Mouse (Mus musculus): ENCODE data around the gene Fam151a. TPM values are rescaled to one million over a fixed set of nuclear protein-coding genes. Genes with fewer than 3 reads are reported as not detected.
A peak's percentile ranks its signal among the peaks of the same experiment; 100 is the strongest.
"Not testable (repeated sequence)": the region's sequence is repeated elsewhere in the genome, so short reads cannot be mapped to it uniquely, and the experiment has no call there.

Gene Fam151a
- polyA plus RNA-seq, 1 experiment from 2014 or later = not detected

DNA sequence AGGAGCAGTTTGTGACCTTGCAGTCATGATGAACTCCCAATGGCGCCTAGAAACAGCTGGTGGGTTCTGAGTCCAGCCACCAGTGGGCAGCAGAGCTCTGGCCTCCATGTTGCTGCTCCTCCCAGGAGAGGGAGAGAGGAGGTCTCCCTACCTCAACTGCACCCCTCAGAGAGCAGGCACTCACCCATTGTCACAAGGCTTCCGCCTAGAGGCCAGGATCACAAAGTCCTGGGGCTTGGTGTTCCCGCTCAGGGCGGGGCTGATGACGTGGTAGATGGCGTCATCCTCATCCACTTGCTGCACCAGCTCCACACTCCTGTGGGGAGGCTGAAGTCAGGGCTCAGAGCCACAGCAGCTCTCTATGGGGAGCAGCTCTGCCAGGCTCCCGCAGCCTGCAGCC is 16.0 kb downstream of the Fam151a start:
- peak; percentile 84 for ATAC-seq (ENCODE audit: low FRiP score, low TSS enrichment)
- Histone ChIP-seq H3K4me1 (ENCODE audit: control insufficient read depth, insufficient read depth, low read length) (peaks cover 9% of the 10 kb centered on the region; the same call in 1 of the 2 replicates), H3K27ac (replicated peaks; ENCODE audit: low read depth, low read length) (peak overlapping the region; percentile 41; the same call in 1 of the 2 replicates), H3K27me3 (ENCODE audit: control insufficient read depth, insufficient read depth, low read length) (no peaks in the 10 kb centered on the region), H3K9ac (replicated peaks; ENCODE audit: low read length) (no peak overlapping the region; the same call in 1 of the 2 replicates), H3K4me3 (replicated peaks; ENCODE audit: low read depth, low read length) (peak overlapping the region; percentile 20; the same call in 1 of the 2 replicates), H3K36me3 (ENCODE audit: control insufficient read depth, insufficient read depth, low read length) (no peaks in the 10 kb centered on the region), H3K4me2 (ENCODE audit: low read length) (peak overlapping the region; percentile 45), H3K9me3 (ENCODE audit: control insufficient read depth, low read length) (no peaks in the 10 kb centered on the region)
- peak; percentile 85 for DNase-seq
- 3% methylated on average over 7 of the region's 7 CpGs for WGBS

- H3K4me1 ChIP-seq (ENCODE audit: control insufficient read depth, insufficient read depth, low read length) = peaks cover 9% of the 10 kb centered on the region; the same call in 1 of the 2 replicates
- no peak overlapping the region for H3K27ac ChIP-seq (replicated peaks; ENCODE audit: low read depth, low read length)
- WGBS = 87% methylated on average over 6 of the region's 6 CpGs
- H3K9me3 ChIP-seq (ENCODE audit: control insufficient read depth, low read length) = no peaks in the 10 kb centered on the region
- DNase-seq (no peak), ATAC-seq (ENCODE audit: low FRiP score, low TSS enrichment) (no peak)
- no peak overlapping the region for H3K9ac ChIP-seq (replicated peaks; ENCODE audit: low read length)
- H3K36me3 ChIP-seq (ENCODE audit: control insufficient read depth, insufficient read depth, low read length) = no peaks in the 10 kb centered on the region
- H3K4me2 ChIP-seq (ENCODE audit: low read length) = no peak overlapping the region
- H3K4me3 ChIP-seq (replicated peaks; ENCODE audit: low read depth, low read length) = no peak overlapping the region
- no peaks in the 10 kb centered on the region for H3K27me3 ChIP-seq (ENCODE audit: control insufficient read depth, insufficient read depth, low read length)
These were observed 18.0 kb downstream of the Fam151a start for GRCm38 (mm10) chr4:106751726-106752125.

GRCm38 (mm10) chr4:106764166-106764565 is 30.5 kb downstream of the Fam151a start:
- H3K4me3 ChIP-seq (replicated peaks; ENCODE audit: low read depth, low read length) = no peak overlapping the region
- H3K27me3 ChIP-seq (ENCODE audit: control insufficient read depth, insufficient read depth, low read length) = no peaks in the 10 kb centered on the region
- DNase-seq (no peak), ATAC-seq (ENCODE audit: low FRiP score, low TSS enrichment) (no peak)
- no peak overlapping the region for H3K9ac ChIP-seq (replicated peaks; ENCODE audit: low read length)
- H3K4me1 ChIP-seq (ENCODE audit: control insufficient read depth, insufficient read depth, low read length) = no peaks in the 10 kb centered on the region
- H3K36me3 ChIP-seq (ENCODE audit: control insufficient read depth, insufficient read depth, low read length) = no peaks in the 10 kb centered on the region
- 69% methylated on average over 7 of the region's 7 CpGs for WGBS
- no peak overlapping the region for H3K27ac ChIP-seq (replicated peaks; ENCODE audit: low read depth, low read length)
- no peak overlapping the region for H3K4me2 ChIP-seq (ENCODE audit: low read length)
- no peaks in the 10 kb centered on the region for H3K9me3 ChIP-seq (ENCODE audit: control insufficient read depth, low read length)

- Histone ChIP-seq H3K36me3 (ENCODE audit: control insufficient read depth, insufficient read depth, low read length) (no peaks in the 10 kb centered on the region), H3K4me2 (ENCODE audit: low read length) (no peak overlapping the region), H3K9ac (replicated peaks; ENCODE audit: low read length) (no peak overlapping the region), H3K27ac (replicated peaks; ENCODE audit: low read depth, low read length) (no peak overlapping the region), H3K27me3 (ENCODE audit: control insufficient read depth, insufficient read depth, low read length) (no peaks in the 10 kb centered on the region), H3K9me3 (ENCODE audit: control insufficient read depth, low read length) (no peaks in the 10 kb centered on the region), H3K4me3 (replicated peaks; ENCODE audit: low read depth, low read length) (no peak overlapping the region), H3K4me1 (ENCODE audit: control insufficient read depth, insufficient read depth, low read length) (no peaks in the 10 kb centered on the region)
- ATAC-seq (ENCODE audit: low FRiP score, low TSS enrichment) (no peak), DNase-seq (no peak)
- WGBS = 77% methylated on average over 2 of the region's 2 CpGs
These were observed 35.6 kb downstream of the Fam151a start for GRCm38 (mm10) chr4:106769306-106769705.

- Histone ChIP-seq H3K36me3 (ENCODE audit: control insufficient read depth, insufficient read depth, low read length) (no peaks in the 10 kb centered on the region), H3K9me3 (ENCODE audit: control insufficient read depth, low read length) (no peaks in the 10 kb centered on the region), H3K9ac (replicated peaks; ENCODE audit: low read length) (no peak overlapping the region), H3K27me3 (ENCODE audit: control insufficient read depth, insufficient read depth, low read length) (no peaks in the 10 kb centered on the region), H3K4me1 (ENCODE audit: control insufficient read depth, insufficient read depth, low read length) (peaks cover 13% of the 10 kb centered on the region), H3K27ac (replicated peaks; ENCODE audit: low read depth, low read length) (no peak overlapping the region), H3K4me2 (ENCODE audit: low read length) (no peak overlapping the region), H3K4me3 (replicated peaks; ENCODE audit: low read depth, low read length) (no peak overlapping the region)
- WGBS = 94% methylated on average over 1 of the region's 1 CpGs
- DNase-seq = no peak
- no peak for ATAC-seq (ENCODE audit: low FRiP score, low TSS enrichment)
These were observed 38.9 kb downstream of the Fam151a start for GRCm38 (mm10) chr4:106772558-106772957.

GRCm38 (mm10) chr4:106775767-106776166 is 42.1 kb downstream of the Fam151a start:
- WGBS = 90% methylated on average over 6 of the region's 6 CpGs
- not testable (repeated sequence) for ATAC-seq (ENCODE audit: low FRiP score, low TSS enrichment); DNase-seq; H3K4me2 ChIP-seq (ENCODE audit: low read length); H3K27me3 ChIP-seq (ENCODE audit: control insufficient read depth, insufficient read depth, low read length); H3K9ac ChIP-seq (replicated peaks; ENCODE audit: low read length); H3K9me3 ChIP-seq (ENCODE audit: control insufficient read depth, low read length); H3K27ac ChIP-seq (replicated peaks; ENCODE audit: low read depth, low read length); H3K36me3 ChIP-seq (ENCODE audit: control insufficient read depth, insufficient read depth, low read length); H3K4me3 ChIP-seq (replicated peaks; ENCODE audit: low read depth, low read length)
- peaks cover 36% of the 10 kb centered on the region for H3K4me1 ChIP-seq (ENCODE audit: control insufficient read depth, insufficient read depth, low read length)

DNA sequence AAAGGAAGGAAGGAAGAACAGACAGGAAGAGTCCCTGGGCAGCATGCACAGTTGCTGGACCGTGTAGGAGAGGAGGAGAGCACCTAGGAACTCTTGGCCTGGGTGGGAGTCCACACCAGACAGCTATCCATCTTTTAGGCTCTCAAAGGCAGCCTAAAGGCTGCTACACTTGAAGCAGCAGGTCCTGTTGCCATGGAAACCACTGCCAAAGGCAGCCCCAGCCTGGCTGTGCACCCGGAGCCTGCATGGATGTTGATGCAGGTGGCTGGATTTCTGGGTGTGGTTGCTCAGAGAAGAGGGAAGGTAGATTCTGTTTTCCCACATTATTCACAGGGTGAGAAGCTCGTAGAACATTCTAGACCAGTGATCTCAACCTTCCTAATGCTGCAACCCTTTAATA is 43.3 kb downstream of the Fam151a start:
- Histone ChIP-seq H3K4me2 (ENCODE audit: low read length) (no peak overlapping the region), H3K4me1 (ENCODE audit: control insufficient read depth, insufficient read depth, low read length) (peaks cover 39% of the 10 kb centered on the region), H3K27me3 (ENCODE audit: control insufficient read depth, insufficient read depth, low read length) (no peaks in the 10 kb centered on the region), H3K4me3 (replicated peaks; ENCODE audit: low read depth, low read length) (no peak overlapping the region), H3K9ac (replicated peaks; ENCODE audit: low read length) (no peak overlapping the region), H3K9me3 (ENCODE audit: control insufficient read depth, low read length) (no peaks in the 10 kb centered on the region), H3K27ac (replicated peaks; ENCODE audit: low read depth, low read length) (peak overlapping the region; percentile 43), H3K36me3 (ENCODE audit: control insufficient read depth, insufficient read depth, low read length) (no peaks in the 10 kb centered on the region)
- peak; percentile 93 for DNase-seq
- 21% methylated on average over 3 of the region's 3 CpGs for whole genome bisulfite sequencing
- peak; percentile 60; the same call in 1 of the 2 replicates for ATAC-seq (ENCODE audit: low FRiP score, low TSS enrichment)

- Histone ChIP-seq H3K4me3 (replicated peaks; ENCODE audit: low read depth, low read length) (no peak overlapping the region), H3K9ac (replicated peaks; ENCODE audit: low read length) (no peak overlapping the region), H3K27ac (replicated peaks; ENCODE audit: low read depth, low read length) (peak overlapping the region; percentile 43), H3K4me2 (ENCODE audit: low read length) (no peak overlapping the region), H3K36me3 (ENCODE audit: control insufficient read depth, insufficient read depth, low read length) (no peaks in the 10 kb centered on the region), H3K27me3 (ENCODE audit: control insufficient read depth, insufficient read depth, low read length) (no peaks in the 10 kb centered on the region), H3K4me1 (ENCODE audit: control insufficient read depth, insufficient read depth, low read length) (peaks cover 39% of the 10 kb centered on the region), H3K9me3 (ENCODE audit: control insufficient read depth, low read length) (no peaks in the 10 kb centered on the region)
- ATAC-seq (ENCODE audit: low FRiP score, low TSS enrichment) = peak; percentile 78
- peak; percentile 86 for DNase-seq
- WGBS = 26% methylated on average over 5 of the region's 5 CpGs
These were observed 44.6 kb downstream of the Fam151a start for GRCm38 (mm10) chr4:106778116-106778788.

DNA sequence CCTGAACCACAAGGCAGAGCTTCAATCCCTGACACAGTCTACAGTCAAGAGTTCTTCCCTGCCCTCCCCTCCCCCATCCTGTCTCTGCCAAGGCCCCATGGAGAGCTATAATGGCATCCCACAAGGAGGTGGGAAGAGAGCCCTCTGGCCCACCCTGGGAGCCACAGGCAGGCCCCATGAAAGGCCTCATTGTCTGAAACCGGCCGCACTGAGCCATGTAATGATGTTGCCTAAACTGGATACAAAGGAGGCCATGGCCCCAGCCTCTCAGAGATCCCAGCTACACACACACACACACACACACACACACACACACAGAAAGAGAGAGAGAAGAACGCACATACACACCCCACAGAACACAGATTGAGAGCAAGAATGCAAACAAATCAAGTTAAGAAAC is 46.4 kb downstream of the Fam151a start:
- H3K36me3 ChIP-seq (ENCODE audit: control insufficient read depth, insufficient read depth, low read length) = no peaks in the 10 kb centered on the region
- H3K27me3 ChIP-seq (ENCODE audit: control insufficient read depth, insufficient read depth, low read length) = no peaks in the 10 kb centered on the region
- H3K4me1 ChIP-seq (ENCODE audit: control insufficient read depth, insufficient read depth, low read length) = peaks cover 39% of the 10 kb centered on the region
- no peak overlapping the region for H3K4me3 ChIP-seq (replicated peaks; ENCODE audit: low read depth, low read length)
- H3K9ac ChIP-seq (replicated peaks; ENCODE audit: low read length) = no peak overlapping the region
- DNase-seq = peak; percentile 73
- ATAC-seq (ENCODE audit: low FRiP score, low TSS enrichment) = peak; percentile 63
- no peaks in the 10 kb centered on the region for H3K9me3 ChIP-seq (ENCODE audit: control insufficient read depth, low read length)
- WGBS = 4% methylated on average over 3 of the region's 3 CpGs
- H3K27ac ChIP-seq (replicated peaks; ENCODE audit: low read depth, low read length) = no peak overlapping the region
- no peak overlapping the region for H3K4me2 ChIP-seq (ENCODE audit: low read length)
